Mouse (Mus musculus): Measurements from ENCODE around the gene Inhbc. TPM values are rescaled to one million over a fixed set of nuclear protein-coding genes. Genes with fewer than 3 reads are reported as not detected.

Inhbc gene
- polyA plus RNA-seq, 1 experiment = not detected

GRCm38 (mm10) chr10:127332211-127332874, 37.9 kb downstream of the Inhbc start:
- Histone ChIP-seq H3K4me3 (ENCODE audit: insufficient read depth, poor library complexity, severe bottlenecking) (no peak overlapping the region), H3ac (ENCODE audit: control insufficient read depth, insufficient read length, low read depth) (no peak overlapping the region), H3K36me3 (ENCODE audit: control insufficient read depth, insufficient read depth) (no peaks in the 10 kb centered on the region), H3K27me3 (ENCODE audit: control insufficient read depth, insufficient read depth, insufficient read length) (peaks cover 15% of the 10 kb centered on the region), H3K79me2 (ENCODE audit: control insufficient read depth, insufficient read depth) (no peaks in the 10 kb centered on the region), H3K79me3 (ENCODE audit: low read depth) (no peaks in the 10 kb centered on the region)
- no peak for TF ChIP-seq CTCF (IDR thresholded peaks at IDR 0.05; ENCODE audit: control insufficient read depth, insufficient read depth, insufficient read length)
- TF ChIP-seq USF1 (IDR thresholded peaks at IDR 0.05; ENCODE audit: low read depth) = no peak
- TF ChIP-seq MAX (IDR thresholded peaks at IDR 0.05) = no peak
- TF ChIP-seq MYOD1 (IDR thresholded peaks at IDR 0.05; ENCODE audit: control insufficient read depth, insufficient read length, low read depth) = no peak
- no peak for TF ChIP-seq MYOG (IDR thresholded peaks at IDR 0.05; ENCODE audit: control insufficient read depth, extremely low read depth, insufficient read length)
- TF ChIP-seq CEBPB (IDR thresholded peaks at IDR 0.05; ENCODE audit: low read depth) = no peak
- TF ChIP-seq FOSL1 (IDR thresholded peaks at IDR 0.05; ENCODE audit: insufficient read depth, low read length, poor library complexity, severe bottlenecking) = no peak

- Histone ChIP-seq H3K27me3 (ENCODE audit: control insufficient read depth, insufficient read depth, insufficient read length) (peaks cover 36% of the 10 kb centered on the region), H3K4me3 (ENCODE audit: insufficient read depth, poor library complexity, severe bottlenecking) (no peak overlapping the region), H3ac (ENCODE audit: control insufficient read depth, insufficient read length, low read depth) (no peak overlapping the region), H3K79me2 (ENCODE audit: control insufficient read depth, insufficient read depth) (no peaks in the 10 kb centered on the region), H3K79me3 (ENCODE audit: low read depth) (no peaks in the 10 kb centered on the region), H3K36me3 (ENCODE audit: control insufficient read depth, insufficient read depth) (no peaks in the 10 kb centered on the region)
- TF ChIP-seq MYOG (IDR thresholded peaks at IDR 0.05; ENCODE audit: control insufficient read depth, extremely low read depth, insufficient read length) (no peak), MYOD1 (IDR thresholded peaks at IDR 0.05; ENCODE audit: control insufficient read depth, insufficient read length, low read depth) (no peak), CEBPB (IDR thresholded peaks at IDR 0.05; ENCODE audit: low read depth) (no peak), CTCF (IDR thresholded peaks at IDR 0.05; ENCODE audit: control insufficient read depth, insufficient read depth, insufficient read length) (no peak), MAX (IDR thresholded peaks at IDR 0.05) (no peak), USF1 (IDR thresholded peaks at IDR 0.05; ENCODE audit: low read depth) (no peak), FOSL1 (IDR thresholded peaks at IDR 0.05; ENCODE audit: insufficient read depth, low read length, poor library complexity, severe bottlenecking) (no peak)
Measured at GRCm38 (mm10) chr10:127330212-127330611, 40.0 kb downstream of the Inhbc start.

GRCm38 (mm10) chr10:127327461-127328145, 42.6 kb downstream of the Inhbc start:
- TF ChIP-seq FOSL1 (IDR thresholded peaks at IDR 0.05; ENCODE audit: insufficient read depth, low read length, poor library complexity, severe bottlenecking) = no peak
- TF ChIP-seq CTCF (IDR thresholded peaks at IDR 0.05; ENCODE audit: control insufficient read depth, insufficient read depth, insufficient read length) = no peak
- TF ChIP-seq MYOD1 (IDR thresholded peaks at IDR 0.05; ENCODE audit: control insufficient read depth, insufficient read length, low read depth) = no peak
- no peak for TF ChIP-seq USF1 (IDR thresholded peaks at IDR 0.05; ENCODE audit: low read depth)
- no peak for TF ChIP-seq CEBPB (IDR thresholded peaks at IDR 0.05; ENCODE audit: low read depth)
- no peak for TF ChIP-seq MYOG (IDR thresholded peaks at IDR 0.05; ENCODE audit: control insufficient read depth, extremely low read depth, insufficient read length)
- Histone ChIP-seq H3K4me3 (ENCODE audit: insufficient read depth, poor library complexity, severe bottlenecking) (no peak overlapping the region), H3K36me3 (ENCODE audit: control insufficient read depth, insufficient read depth) (no peaks in the 10 kb centered on the region), H3ac (ENCODE audit: control insufficient read depth, insufficient read length, low read depth) (no peak overlapping the region), H3K79me3 (ENCODE audit: low read depth) (no peaks in the 10 kb centered on the region), H3K79me2 (ENCODE audit: control insufficient read depth, insufficient read depth) (no peaks in the 10 kb centered on the region), H3K27me3 (ENCODE audit: control insufficient read depth, insufficient read depth, insufficient read length) (peaks cover 45% of the 10 kb centered on the region)

- TF ChIP-seq FOSL1 (IDR thresholded peaks at IDR 0.05; ENCODE audit: insufficient read depth, low read length, poor library complexity, severe bottlenecking) = no peak
- TF ChIP-seq USF1 (IDR thresholded peaks at IDR 0.05; ENCODE audit: low read depth) = no peak
- TF ChIP-seq CTCF (IDR thresholded peaks at IDR 0.05; ENCODE audit: control insufficient read depth, insufficient read depth, insufficient read length) = no peak
- TF ChIP-seq MYOG (IDR thresholded peaks at IDR 0.05; ENCODE audit: control insufficient read depth, extremely low read depth, insufficient read length) = no peak
- TF ChIP-seq MAX (IDR thresholded peaks at IDR 0.05) = no peak
- TF ChIP-seq CEBPB (IDR thresholded peaks at IDR 0.05; ENCODE audit: low read depth) = no peak
- H3K79me3 ChIP-seq (ENCODE audit: low read depth) = no peaks in the 10 kb centered on the region
- H3K27me3 ChIP-seq (ENCODE audit: control insufficient read depth, insufficient read depth, insufficient read length) = peaks cover 51% of the 10 kb centered on the region
- no peak overlapping the region for H3K4me3 ChIP-seq (ENCODE audit: insufficient read depth, poor library complexity, severe bottlenecking)
- H3K36me3 ChIP-seq (ENCODE audit: control insufficient read depth, insufficient read depth) = no peaks in the 10 kb centered on the region
- H3K79me2 ChIP-seq (ENCODE audit: control insufficient read depth, insufficient read depth) = no peaks in the 10 kb centered on the region
- H3ac ChIP-seq (ENCODE audit: control insufficient read depth, insufficient read length, low read depth) = no peak overlapping the region
Measured at GRCm38 (mm10) chr10:127326828-127327227, 43.4 kb downstream of the Inhbc start.

GRCm38 (mm10) chr10:127326017-127326801, 44.0 kb downstream of the Inhbc start:
- Histone ChIP-seq H3ac (ENCODE audit: control insufficient read depth, insufficient read length, low read depth) (no peak overlapping the region), H3K79me2 (ENCODE audit: control insufficient read depth, insufficient read depth) (no peaks in the 10 kb centered on the region), H3K36me3 (ENCODE audit: control insufficient read depth, insufficient read depth) (no peaks in the 10 kb centered on the region), H3K27me3 (ENCODE audit: control insufficient read depth, insufficient read depth, insufficient read length) (peaks cover 57% of the 10 kb centered on the region), H3K79me3 (ENCODE audit: low read depth) (no peaks in the 10 kb centered on the region), H3K4me3 (ENCODE audit: insufficient read depth, poor library complexity, severe bottlenecking) (no peak overlapping the region)
- TF ChIP-seq MYOG (IDR thresholded peaks at IDR 0.05; ENCODE audit: control insufficient read depth, extremely low read depth, insufficient read length) (no peak), CEBPB (IDR thresholded peaks at IDR 0.05; ENCODE audit: low read depth) (no peak), FOSL1 (IDR thresholded peaks at IDR 0.05; ENCODE audit: insufficient read depth, low read length, poor library complexity, severe bottlenecking) (no peak), USF1 (IDR thresholded peaks at IDR 0.05; ENCODE audit: low read depth) (no peak), MYOD1 (IDR thresholded peaks at IDR 0.05; ENCODE audit: control insufficient read depth, insufficient read length, low read depth) (no peak), CTCF (IDR thresholded peaks at IDR 0.05; ENCODE audit: control insufficient read depth, insufficient read depth, insufficient read length) (no peak), MAX (IDR thresholded peaks at IDR 0.05) (no peak)
